Mouse (Mus musculus) 416B (cell line): ENCODE measurements at regions not wholly inside any gene's neighbourhood (a gene's known extent, or its start where the extent isn't known, plus 50 kb on each side); places are given as distances from the start of the nearest gene placed in this dataset.

Experiments
- DNase-seq: peaks from one replicate; pipeline ENCODE4 v3.0.0; 2011; ENCODE audit warnings: low read depth

- no peak for DNase-seq
Observed at GRCm38 (mm10) chr3:137563541-137564080, 57.8 kb upstream of the Ddit4l start.

- no peak for DNase-seq
Observed at GRCm38 (mm10) chr3:137564282-137564681, 57.1 kb upstream of the Ddit4l start.

GRCm38 (mm10) chr3:137568580-137569313 lies 52.7 kb upstream of the Ddit4l start:
- no peak for DNase-seq
